Mouse (Mus musculus): Measurements from ENCODE around the gene Pmch. TPM values are rescaled to one million over a fixed set of nuclear protein-coding genes. Genes with fewer than 3 reads are reported as not detected.

Pmch gene
- 0.49 and 1.6 TPM in 2 replicates for polyA plus RNA-seq (2021; fragmentation: Nextera tagmentation)
- long read RNA-seq, experiment 1, transcript Pmch-201 (3 exons, 749 nt): major isoform, 41 of 42 reads
- long read RNA-seq, experiment 1, partial matches to known transcripts: 0 of 42 reads
- long read RNA-seq, experiment 1, other reads (novel, unspliced or antisense): 1 of 42 reads
- long read RNA-seq, experiment 2, partial matches to known transcripts: 1 of 2 reads
- long read RNA-seq, experiment 2, other reads (novel, unspliced or antisense): 0 of 2 reads

DNA sequence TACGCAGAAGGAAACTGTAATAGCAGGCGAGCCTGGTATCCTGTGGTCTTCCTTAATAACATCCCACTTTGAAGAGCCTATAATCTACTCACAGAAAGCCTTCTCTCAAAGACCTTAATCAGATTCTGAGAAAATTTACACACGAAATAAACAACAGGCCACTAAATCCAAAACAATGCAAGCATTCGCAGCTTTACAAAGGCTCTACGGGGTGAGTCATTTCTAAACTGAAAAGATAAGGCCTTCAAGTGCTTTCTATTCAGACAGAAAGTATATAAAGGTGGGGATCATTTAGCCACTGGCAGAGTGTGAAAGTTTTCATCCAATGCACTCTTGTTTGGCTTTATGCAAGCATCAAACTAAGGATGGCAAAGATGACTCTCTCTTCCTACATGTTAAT lies at the start of gene Pmch:
TSS of gene Pmch (plus strand) at position 301 of the 400 bp plus-strand sequence.

Other genes with a start within 250 kb of the Pmch start
- gene Igf1, start 232.8 kb upstream of the Pmch start, polyA plus RNA-seq (2021; fragmentation: Nextera tagmentation): 3.7 and 4.3 TPM in 2 replicates
- 0.35 and 0.44 TPM in 2 replicates for gene Parpbp, start 55.9 kb downstream of the Pmch start, polyA plus RNA-seq (2021; fragmentation: Nextera tagmentation)
- gene Nup37, start 55.9 kb downstream of the Pmch start, polyA plus RNA-seq (2021; fragmentation: Nextera tagmentation): 8.5 and 9.2 TPM in 2 replicates
- gene Washc3, start 110.0 kb downstream of the Pmch start, polyA plus RNA-seq (2021; fragmentation: Nextera tagmentation): 53.3 and 54.0 TPM in 2 replicates

Data from left cerebral cortex, adult 6 months (tissue).